Mouse (Mus musculus): ENCODE measurements around the gene Mmaa.

DNA sequence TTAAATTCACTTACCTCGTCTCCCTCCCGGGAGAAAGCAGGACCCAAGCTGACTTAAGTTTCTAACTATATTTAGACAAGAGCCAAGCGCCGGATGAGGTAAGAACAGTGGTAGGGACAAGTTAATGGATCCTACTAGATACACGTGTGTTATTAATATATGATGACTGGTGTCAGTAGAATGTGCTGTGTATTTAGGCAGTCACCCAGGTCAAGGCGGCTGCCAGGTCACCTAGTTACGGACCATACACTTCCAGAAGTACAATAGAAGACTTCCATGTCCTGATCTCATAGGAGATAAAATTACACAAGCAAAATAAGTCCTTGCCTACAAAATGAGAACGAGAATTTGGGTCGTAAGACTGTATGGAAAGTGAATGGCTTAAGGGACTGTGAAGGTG is 36.3 kb upstream of the Mmaa start:
- TF ChIP-seq POLR2A (IDR thresholded peaks at IDR 0.05; ENCODE audit: borderline replicate concordance, control insufficient read depth, low read depth, low read length) (no peak), CTCF (IDR thresholded peaks at IDR 0.05; ENCODE audit: control insufficient read depth, insufficient read depth, low read length) (no peak)
